Mouse (Mus musculus) liver, embryonic 13.5 days (tissue): ENCODE data around the gene 1110032A03Rik. TPM values are rescaled to one million over a fixed set of nuclear protein-coding genes. Genes with fewer than 3 reads are reported as not detected.

Experiments
- ATAC-seq: fragments of 200-750 bp; cut with Nextera tagmentation; 2 replicates; pipeline ENCODE4 v1.8.0; 2017; ENCODE audit warnings: low read depth, mild to moderate bottlenecking, moderate number of reproducible peaks, moderate library complexity
- DNase-seq: peaks from one replicate; pipeline ENCODE4 v3.0.0; 2022
- H3K27ac ChIP-seq: fragments of 300-500 bp; sonication (generic); 2 replicates; pipeline ENCODE4 v1.5.1; 2015; ENCODE audit warnings: moderate library complexity, mild to moderate bottlenecking, inconsistent platforms
- H3K27me3 ChIP-seq: fragments of 300-500 bp; sonication (generic); 2 replicates; pipeline ENCODE4 v1.6.1; 2015; ENCODE audit warnings: mild to moderate bottlenecking, inconsistent platforms
- H3K36me3 ChIP-seq: fragments of 300-500 bp; sonication (generic); 2 replicates; pipeline ENCODE4 v1.6.1; 2015; ENCODE audit warnings: mild to moderate bottlenecking, inconsistent platforms
- H3K4me1 ChIP-seq: fragments of 300-500 bp; sonication (generic); replicated peaks from 2 replicates; pipeline ENCODE4 v1.6.1; 2015; ENCODE audit warnings: inconsistent platforms
- H3K4me2 ChIP-seq: fragments of 300-500 bp; sonication (generic); 2 replicates; pipeline ENCODE4 v1.6.1; 2015; ENCODE audit warnings: inconsistent platforms, mild to moderate bottlenecking, moderate library complexity
- H3K4me3 ChIP-seq: fragments of 300-500 bp; sonication (generic); replicated peaks from 2 replicates; pipeline ENCODE4 v1.5.1; 2015; ENCODE audit warnings: mild to moderate bottlenecking, inconsistent platforms
- H3K9ac ChIP-seq: fragments of 300-500 bp; sonication (generic); 2 replicates; pipeline ENCODE4 v1.6.1; 2015; ENCODE audit warnings: mild to moderate bottlenecking, inconsistent platforms
- H3K9me3 ChIP-seq: fragments of 300-500 bp; sonication (generic); replicated peaks from 2 replicates; pipeline ENCODE4 v1.6.1; 2016; ENCODE audit warnings: inconsistent platforms
- WGBS: fragments of 180-500 bp; shearing (Covaris S2); methylation state at CpG from one replicate; pipeline ENCODE4 v1.1.7; 2015; ENCODE audit not compliant: insufficient replicate concordance; 5-methylcytosine and 5-hydroxymethylcytosine counted together
- polyA plus RNA-seq: library from polyadenylated mRNA; unstranded; fragments of >200 nt; fragmentation: Nextera tagmentation; extraction: Ambion mirVana; gene quantifications from 2 replicates; pipeline ENCODE4 v1.2.1, GENCODE M21; 2015

The 1110032A03Rik gene
- polyA plus RNA-seq: 13.4 and 14.6 TPM in 2 replicates

DNA sequence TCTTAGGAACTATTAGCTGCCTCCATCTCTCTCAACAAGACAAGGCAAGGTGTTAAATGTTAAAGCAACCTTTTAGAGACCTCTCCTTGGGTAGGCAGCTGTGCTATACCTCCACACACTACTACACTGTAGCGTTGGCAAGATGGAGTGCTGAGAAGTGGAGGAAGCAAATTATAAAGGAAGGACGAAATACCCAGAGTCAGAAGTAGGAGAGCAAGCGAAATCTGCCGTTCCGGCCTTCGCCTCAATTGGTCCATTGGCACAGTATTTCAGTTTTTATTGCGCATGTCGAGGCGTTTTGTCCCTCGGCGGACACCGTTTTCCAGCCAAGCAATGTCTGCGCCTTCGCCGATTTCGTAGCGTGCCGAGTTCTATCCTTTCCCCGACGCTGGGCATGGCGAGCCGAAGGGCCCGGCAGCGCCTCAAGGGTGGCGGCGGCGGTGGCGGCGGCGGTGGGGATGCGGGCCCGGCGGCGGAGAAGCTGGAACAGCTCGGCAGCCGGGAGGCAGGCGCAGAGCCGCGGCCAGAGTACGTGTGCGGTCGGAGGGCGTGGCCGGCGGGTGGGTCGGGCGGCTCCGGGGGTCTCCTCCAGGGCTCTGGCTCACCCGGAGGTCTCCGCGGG, at the start of gene 1110032A03Rik, which contains the start of gene Alg9:
Gene 1110032A03Rik, minus strand, starts transcription at position 530 of the 622 bp plus-strand sequence.
Gene Alg9, plus strand, starts transcription at position 29 of the 622 bp plus-strand sequence.
- WGBS: under 1% methylated on average over 49 of the region's 51 CpGs
- Histone ChIP-seq H3K9ac (peak within 1 kb of the TSS; percentile 90), H3K36me3 (peaks cover 30% of the 10 kb centered on the region)

DNA sequence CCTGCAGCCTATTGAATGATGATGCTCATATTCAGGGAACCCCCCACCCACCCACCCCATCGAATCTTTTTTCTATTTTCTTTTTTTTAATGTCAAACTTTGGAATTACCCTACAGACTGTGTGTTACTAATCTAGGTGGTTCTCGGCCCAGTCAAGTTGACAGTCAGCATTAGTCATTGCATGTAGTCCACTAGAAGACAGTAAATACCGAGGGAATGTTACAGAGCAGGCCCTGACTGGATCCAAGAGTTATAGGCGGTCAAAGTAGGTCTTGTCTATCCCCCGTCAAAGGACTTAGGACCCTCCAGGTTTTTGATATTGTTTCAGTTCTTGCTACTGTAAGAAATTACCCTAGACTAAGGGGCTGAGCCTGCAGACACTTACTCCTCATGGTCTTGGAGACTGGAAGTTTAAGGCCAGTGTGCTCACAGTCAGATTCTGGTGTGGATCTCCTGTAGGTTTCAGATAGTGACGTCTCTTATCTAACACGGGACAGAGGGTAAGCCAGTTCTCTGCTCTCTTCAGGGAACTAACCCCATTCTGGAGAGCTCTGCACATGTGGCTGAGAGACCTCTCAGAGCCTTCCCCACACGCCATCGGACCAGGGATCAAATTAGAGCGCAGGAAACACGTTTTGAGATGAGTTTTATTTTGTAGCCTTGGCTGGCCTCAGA, 48.6 kb upstream of the 1110032A03Rik start:
- peak; percentile 75 for DNase-seq
- Histone ChIP-seq H3K4me3 (peak overlapping the region; percentile 29), H3K27ac (peak overlapping the region; percentile 93), H3K9ac (peak overlapping the region; percentile 67), H3K4me1 (peaks cover 57% of the 10 kb centered on the region), H3K36me3 (peaks cover 15% of the 10 kb centered on the region), H3K9me3 (no peaks in the 10 kb centered on the region), H3K27me3 (no peaks in the 10 kb centered on the region), H3K4me2 (peak overlapping the region; percentile 62)
- ATAC-seq: peak; percentile 99
- 26% methylated on average over 11 of the region's 11 CpGs for WGBS

More for the DNA sequence above, at the start of gene 1110032A03Rik, which contains the start of gene Alg9:
- ATAC-seq (peak; percentile 73), DNase-seq (peak; percentile 74)
- H3K4me1 ChIP-seq: peaks cover 40% of the 10 kb centered on the region
- H3K9me3 ChIP-seq: no peaks in the 10 kb centered on the region
- H3K4me2 ChIP-seq: peak within 1 kb of the TSS; percentile 96
- H3K27me3 ChIP-seq: no peaks in the 10 kb centered on the region
- H3K4me3 ChIP-seq: peak within 1 kb of the TSS; percentile 94
- H3K27ac ChIP-seq: peak within 1 kb of the TSS; percentile 78

DNA sequence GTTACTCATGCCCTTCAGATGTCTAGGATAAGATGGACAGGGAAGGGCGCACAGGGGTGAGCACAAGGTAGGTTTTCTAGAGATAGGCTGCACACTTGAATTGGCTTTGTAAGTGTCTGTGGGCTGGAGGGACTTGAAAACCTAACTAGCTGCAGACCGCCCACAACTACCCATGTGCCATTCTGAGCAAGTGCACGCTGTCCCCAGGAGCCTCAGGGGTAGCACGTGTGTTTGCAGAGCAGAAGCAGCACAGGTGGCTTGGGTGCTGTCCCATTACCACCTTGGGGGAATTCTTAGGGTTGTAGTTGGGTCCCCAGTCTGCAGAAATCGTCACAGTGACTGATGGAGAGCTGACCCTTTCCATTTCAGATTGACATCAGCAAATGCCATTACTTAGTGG, 46.9 kb upstream of the 1110032A03Rik start:
- Histone ChIP-seq H3K4me2 (no peak overlapping the region), H3K27ac (peak overlapping the region; percentile 93), H3K36me3 (peaks cover 11% of the 10 kb centered on the region), H3K9me3 (0 out of 2 replicates have a peak, but pooled peaks cover under 1% of the 10 kb centered on the region), H3K9ac (peak overlapping the region; percentile 27; the same call in 1 of the 2 replicates), H3K27me3 (no peaks in the 10 kb centered on the region), H3K4me3 (no peak overlapping the region), H3K4me1 (peaks cover 71% of the 10 kb centered on the region)
- 91% methylated on average over 5 of the region's 5 CpGs for WGBS
- ATAC-seq: no peak
- no peak for DNase-seq

DNA sequence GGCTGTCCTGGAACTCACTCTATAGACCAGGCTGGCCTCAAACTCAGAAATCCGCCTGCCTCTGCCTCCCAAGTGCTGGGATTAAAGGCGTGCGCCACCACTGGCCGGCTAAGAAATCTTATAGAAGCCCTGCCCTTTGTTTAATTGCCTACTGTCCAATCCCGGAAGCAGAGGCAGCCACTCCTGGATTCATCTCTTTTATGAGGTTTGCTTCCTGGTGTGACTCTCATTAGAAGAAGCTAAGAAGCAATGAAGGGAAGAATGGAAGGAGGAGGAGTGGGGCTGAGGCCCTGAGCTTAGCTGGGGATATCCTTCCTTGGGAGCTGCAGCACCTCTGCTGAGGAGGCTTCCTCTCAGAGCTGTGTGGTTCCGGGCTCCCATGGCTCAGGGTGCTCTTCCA, 46.3 kb upstream of the 1110032A03Rik start:
- 91% methylated on average over 6 of the region's 6 CpGs for WGBS
- H3K4me1 ChIP-seq: peaks cover 77% of the 10 kb centered on the region

DNA sequence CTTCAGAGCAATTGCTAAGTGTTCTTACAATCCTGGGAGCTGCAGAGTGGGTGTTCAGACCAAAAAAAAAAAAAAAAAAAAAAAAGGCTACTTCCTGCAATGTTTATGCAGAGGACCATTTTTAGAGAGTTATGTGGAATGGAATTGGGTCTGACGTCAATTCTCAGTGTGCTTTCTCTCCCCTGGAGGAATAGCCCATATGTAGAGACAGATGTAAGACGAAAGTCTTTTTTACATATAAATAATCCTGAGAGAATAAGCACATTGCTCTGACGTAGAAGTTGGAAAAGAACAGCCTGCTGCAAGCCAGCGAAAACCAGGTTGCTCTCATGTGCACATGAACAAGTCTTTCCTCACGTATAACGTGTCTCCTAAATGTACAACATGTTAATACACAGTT, 44.4 kb upstream of the 1110032A03Rik start:
- 0 out of 2 replicates have a peak, but pooled peaks cover 4% of the 10 kb centered on the region for H3K9me3 ChIP-seq
- no peak for ATAC-seq
- H3K27me3 ChIP-seq: no peaks in the 10 kb centered on the region
- H3K9ac ChIP-seq: no peak overlapping the region
- no peak overlapping the region for H3K4me3 ChIP-seq
- H3K4me1 ChIP-seq: peaks cover 74% of the 10 kb centered on the region
- 90% methylated on average over 6 of the region's 6 CpGs for WGBS
- no peak for DNase-seq
- peak overlapping the region; percentile 70; the same call in 1 of the 2 replicates for H3K27ac ChIP-seq
- no peak overlapping the region for H3K4me2 ChIP-seq
- H3K36me3 ChIP-seq: peaks cover 28% of the 10 kb centered on the region

More for the DNA sequence above, 46.3 kb upstream of the 1110032A03Rik start:
- ATAC-seq (no peak), DNase-seq (no peak)
- no peak overlapping the region for H3K4me2 ChIP-seq
- H3K27ac ChIP-seq: peak overlapping the region; percentile 93
- no peaks in the 10 kb centered on the region for H3K27me3 ChIP-seq
- H3K9me3 ChIP-seq: 0 out of 2 replicates have a peak, but pooled peaks cover 4% of the 10 kb centered on the region
- H3K4me3 ChIP-seq: no peak overlapping the region
- peak overlapping the region; percentile 27; the same call in 1 of the 2 replicates for H3K9ac ChIP-seq
- H3K36me3 ChIP-seq: peaks cover 16% of the 10 kb centered on the region

DNA sequence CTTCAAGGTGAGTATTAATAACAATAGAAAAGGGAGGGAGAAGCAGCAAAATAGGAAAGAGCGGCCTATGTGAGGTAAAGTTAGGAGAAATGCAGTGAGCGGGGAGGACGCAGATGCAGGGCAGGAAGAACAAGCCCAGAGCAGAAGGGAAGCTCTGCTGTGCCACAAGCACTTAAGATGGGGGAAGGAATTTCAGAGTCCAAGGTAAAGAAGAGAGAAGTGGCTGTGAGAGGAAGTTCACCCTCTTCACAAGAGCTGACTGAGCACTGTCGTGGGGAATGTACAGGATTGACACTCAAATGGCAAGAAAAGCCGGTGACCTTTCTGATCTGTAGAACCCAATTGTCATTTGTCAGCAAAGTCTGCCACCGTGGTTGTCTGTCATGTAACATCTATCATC, 42.7 kb upstream of the 1110032A03Rik start:
- DNase-seq (no peak), ATAC-seq (no peak)
- H3K36me3 ChIP-seq: peaks cover 29% of the 10 kb centered on the region
- no peak overlapping the region for H3K9ac ChIP-seq
- H3K4me2 ChIP-seq: no peak overlapping the region
- H3K4me1 ChIP-seq: peaks cover 74% of the 10 kb centered on the region
- H3K9me3 ChIP-seq: 0 out of 2 replicates have a peak, but pooled peaks cover 4% of the 10 kb centered on the region
- 72% methylated on average over 6 of the region's 6 CpGs for WGBS
- peak overlapping the region; percentile 84 for H3K27ac ChIP-seq
- no peaks in the 10 kb centered on the region for H3K27me3 ChIP-seq
- no peak overlapping the region for H3K4me3 ChIP-seq

DNA sequence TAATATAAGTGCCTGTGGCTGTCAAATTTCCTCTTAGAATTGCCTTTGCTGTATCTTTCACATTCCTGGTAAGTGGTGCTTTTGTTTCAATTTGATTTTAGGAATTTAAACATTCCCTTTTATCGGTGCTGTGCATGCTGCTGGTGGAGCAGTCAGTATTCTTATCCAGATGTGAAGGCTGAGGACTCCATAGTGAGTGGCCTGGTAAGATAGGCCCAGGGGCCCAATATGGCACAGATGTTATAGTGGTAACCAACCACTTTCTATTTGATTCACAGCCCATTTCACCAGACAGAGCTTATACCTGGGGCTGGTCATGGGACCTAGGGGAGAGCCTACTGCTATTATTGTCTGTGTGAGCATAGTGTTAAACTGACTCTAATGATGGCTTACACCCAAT, 41.2 kb upstream of the 1110032A03Rik start:
- no peaks in the 10 kb centered on the region for H3K27me3 ChIP-seq
- ATAC-seq (peak; percentile 84), DNase-seq (peak; percentile 81)
- no peak overlapping the region for H3K9ac ChIP-seq
- H3K36me3 ChIP-seq: peaks cover 25% of the 10 kb centered on the region
- no peak overlapping the region for H3K4me3 ChIP-seq
- 45% methylated on average over 1 of the region's 1 CpGs for WGBS
- H3K27ac ChIP-seq: peak overlapping the region; percentile 84
- H3K4me2 ChIP-seq: no peak overlapping the region
- 0 out of 2 replicates have a peak, but pooled peaks cover 4% of the 10 kb centered on the region for H3K9me3 ChIP-seq
- H3K4me1 ChIP-seq: peaks cover 74% of the 10 kb centered on the region

DNA sequence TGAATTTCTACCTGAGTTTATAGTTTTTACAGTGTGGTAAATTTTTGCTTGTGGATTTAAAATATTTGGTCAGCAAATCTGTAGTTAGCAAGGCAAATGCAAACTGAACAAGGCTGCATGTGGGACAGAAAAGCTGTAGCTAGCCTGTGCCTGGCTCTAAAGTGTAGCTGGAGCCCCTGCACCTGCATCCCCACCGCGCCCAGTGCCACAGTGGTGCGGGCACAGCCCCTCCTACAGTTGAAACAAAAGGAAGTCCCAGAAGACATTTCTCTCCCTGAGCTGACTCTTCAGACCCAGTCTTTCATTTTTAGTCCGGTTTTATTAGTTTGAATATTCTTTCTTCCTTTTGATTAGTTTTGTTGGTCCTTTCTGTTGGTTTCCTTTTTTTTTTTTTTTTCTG, 40.3 kb upstream of the 1110032A03Rik start:
- Histone ChIP-seq H3K36me3 (peaks cover 25% of the 10 kb centered on the region), H3K27me3 (no peaks in the 10 kb centered on the region), H3K9ac (no peak overlapping the region), H3K27ac (peak overlapping the region; percentile 84), H3K9me3 (0 out of 2 replicates have a peak, but pooled peaks cover 4% of the 10 kb centered on the region), H3K4me1 (peaks cover 78% of the 10 kb centered on the region), H3K4me3 (no peak overlapping the region), H3K4me2 (no peak overlapping the region)
- no peak for ATAC-seq
- WGBS: 87% methylated on average over 4 of the region's 4 CpGs
- no peak for DNase-seq

DNA sequence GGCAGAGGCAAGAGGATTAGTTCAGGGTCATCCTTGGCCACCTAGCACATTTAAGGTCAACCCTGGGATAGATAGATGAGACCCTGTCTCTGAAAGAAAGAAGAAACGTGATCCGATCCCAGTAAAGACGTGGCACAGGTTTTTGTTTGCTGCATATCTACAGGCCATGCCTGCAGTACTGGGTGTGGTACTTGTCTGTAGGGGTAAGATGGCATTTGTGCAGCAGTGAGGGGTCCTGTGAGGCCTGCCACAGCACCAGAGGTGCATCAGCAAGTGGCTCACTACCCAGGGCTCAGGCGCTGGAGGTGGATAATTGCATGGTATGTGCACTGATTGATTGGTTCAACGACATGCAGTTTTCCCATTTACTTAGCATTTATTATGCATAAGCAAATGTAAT, 38.5 kb upstream of the 1110032A03Rik start:
- H3K27ac ChIP-seq: peak overlapping the region; percentile 96
- peaks cover 92% of the 10 kb centered on the region for H3K4me1 ChIP-seq
- no peaks in the 10 kb centered on the region for H3K27me3 ChIP-seq
- H3K4me2 ChIP-seq: peak overlapping the region; percentile 41
- 47% methylated on average over 5 of the region's 5 CpGs for WGBS
- peak overlapping the region; percentile 22; the same call in 1 of the 2 replicates for H3K9ac ChIP-seq
- peaks cover 43% of the 10 kb centered on the region for H3K36me3 ChIP-seq
- DNase-seq: peak; percentile 72
- H3K9me3 ChIP-seq: 0 out of 2 replicates have a peak, but pooled peaks cover 4% of the 10 kb centered on the region
- ATAC-seq: peak; percentile 80
- H3K4me3 ChIP-seq: no peak overlapping the region

DNA sequence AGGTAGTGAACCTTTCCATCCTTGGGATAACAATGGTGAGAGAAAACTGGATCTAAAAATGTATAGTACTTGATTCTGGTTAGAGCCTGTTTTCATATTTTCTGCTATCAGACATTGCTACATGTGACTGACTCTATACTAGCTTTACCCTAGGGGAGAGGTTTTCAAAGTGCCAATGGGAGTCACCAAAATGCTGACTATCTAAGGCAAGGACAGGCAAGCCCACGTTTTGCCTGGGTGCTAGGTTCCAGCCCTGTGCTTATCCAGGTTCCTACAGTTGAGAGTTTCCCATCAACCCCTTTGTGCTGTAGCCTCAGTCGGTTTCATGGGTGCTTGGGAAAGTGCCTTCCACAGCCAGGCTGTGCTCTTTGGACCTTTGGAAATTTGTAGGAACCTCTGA, 36.4 kb upstream of the 1110032A03Rik start:
- Histone ChIP-seq H3K27ac (peak overlapping the region; percentile 96), H3K9me3 (no peaks in the 10 kb centered on the region), H3K4me2 (peak overlapping the region; percentile 23; the same call in 1 of the 2 replicates), H3K4me3 (no peak overlapping the region), H3K27me3 (no peaks in the 10 kb centered on the region), H3K9ac (peak overlapping the region; percentile 59), H3K36me3 (peaks cover 52% of the 10 kb centered on the region), H3K4me1 (peaks cover 93% of the 10 kb centered on the region)
- peak; percentile 60 for ATAC-seq
- 34% methylated on average over 2 of the region's 2 CpGs for WGBS
- DNase-seq: no peak

DNA sequence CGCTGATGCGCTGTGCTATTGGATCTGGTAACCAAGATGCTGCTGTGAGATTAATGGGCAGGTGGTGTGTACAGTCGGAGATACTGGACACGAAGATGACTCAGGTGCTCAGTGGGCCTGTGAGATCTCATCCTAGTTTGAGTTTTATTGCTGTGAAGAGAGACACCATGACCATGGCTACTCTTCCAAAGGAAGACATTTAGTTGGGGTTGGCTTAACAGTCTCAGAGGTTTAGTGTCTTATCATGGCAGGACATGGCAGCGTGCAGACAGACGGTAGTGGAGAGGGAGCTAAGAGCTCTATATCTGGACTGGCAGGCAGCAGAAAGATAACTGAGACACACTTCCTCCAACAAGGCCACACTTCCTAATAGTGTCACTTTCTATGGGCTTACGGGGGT, 35.9 kb upstream of the 1110032A03Rik start:
- WGBS: 28% methylated on average over 7 of the region's 7 CpGs
- peak overlapping the region; percentile 59 for H3K9ac ChIP-seq
- peaks cover 53% of the 10 kb centered on the region for H3K36me3 ChIP-seq
- H3K4me2 ChIP-seq: peak overlapping the region; percentile 45
- H3K27me3 ChIP-seq: no peaks in the 10 kb centered on the region
- ATAC-seq (peak; percentile 91), DNase-seq (peak; percentile 77)
- H3K27ac ChIP-seq: peak overlapping the region; percentile 96
- H3K4me3 ChIP-seq: no peak overlapping the region
- H3K4me1 ChIP-seq: peaks cover 87% of the 10 kb centered on the region
- no peaks in the 10 kb centered on the region for H3K9me3 ChIP-seq
